Mouse (Mus musculus) stomach, postnatal 0 days (tissue): Measurements from ENCODE around the gene Lrig3. TPM values are rescaled to one million over a fixed set of nuclear protein-coding genes. Genes with fewer than 3 reads are reported as not detected.

ENCODE experiments used
- ATAC-seq: fragments of 200-750 bp; cut with Nextera tagmentation; 2 replicates; pipeline ENCODE4 v1.8.0; 2017; ENCODE audit not compliant: low FRiP score, low TSS enrichment
- DNase-seq: peaks from one replicate; pipeline ENCODE4 v3.0.0-alpha.2; 2016; ENCODE audit warnings: low spot score
- H3K27ac ChIP-seq: fragments of 300-500 bp; sonication (generic); replicated peaks from 2 replicates; pipeline ENCODE4 v1.5.1; 2014; ENCODE audit warnings: mild to moderate bottlenecking, control low read depth
- H3K27me3 ChIP-seq: fragments of 300-500 bp; sonication (generic); 2 replicates; pipeline ENCODE4 v1.6.1; 2014; ENCODE audit warnings: low read length; ENCODE audit not compliant: control insufficient read depth, insufficient read depth
- H3K36me3 ChIP-seq: fragments of 300-500 bp; sonication (generic); 2 replicates; pipeline ENCODE4 v1.6.1; 2014; ENCODE audit warnings: low read length, mixed read lengths; ENCODE audit not compliant: control insufficient read depth, insufficient read depth
- H3K4me1 ChIP-seq: fragments of 300-500 bp; sonication (generic); replicated peaks from 2 replicates; pipeline ENCODE4 v1.6.1; 2014; ENCODE audit warnings: antibody characterized with exemption; ENCODE audit not compliant: control insufficient read depth, insufficient read depth
- H3K4me2 ChIP-seq: fragments of 300-500 bp; sonication (generic); replicated peaks from 2 replicates; pipeline ENCODE4 v1.6.1; 2014; ENCODE audit warnings: low read depth, mild to moderate bottlenecking, control low read depth, moderate library complexity
- H3K4me3 ChIP-seq: fragments of 300-500 bp; sonication (generic); 2 replicates; pipeline ENCODE4 v1.5.1; 2014; ENCODE audit warnings: low read depth, low read length, control low read depth
- H3K9ac ChIP-seq: fragments of 300-500 bp; sonication (generic); 2 replicates; pipeline ENCODE4 v1.6.1; 2014; ENCODE audit warnings: mild to moderate bottlenecking, low read length, control low read depth, mixed read lengths
- H3K9me3 ChIP-seq: fragments of 300-500 bp; sonication (generic); 2 replicates; pipeline ENCODE4 v1.6.1; 2016; ENCODE audit warnings: low read length; ENCODE audit not compliant: control insufficient read depth
- CTCF ChIP-seq: IDR thresholded peaks from 2 replicates; pipeline ENCODE4 v1.5.1; 2016; ENCODE audit warnings: antibody characterized with exemption, low read depth, mild to moderate bottlenecking, moderate library complexity
- EP300 ChIP-seq: optimal IDR thresholded peaks from 2 replicates; pipeline ENCODE3; 2016; ENCODE audit warnings: antibody characterized with exemption
- WGBS: fragments of 180-500 bp; shearing (Covaris S2); extraction: QIAGEN DNeasy Blood & Tissue Kit; methylation state at CpG from one replicate; pipeline ENCODE4 v1.1.7; 2014; 5-methylcytosine and 5-hydroxymethylcytosine counted together
- polyA plus RNA-seq: library from polyadenylated mRNA; unstranded; fragments of >200 nt; fragmentation: Nextera tagmentation; extraction: Ambion mirVana; gene quantifications from 2 replicates; pipeline ENCODE4 v1.2.1, GENCODE M21; 2015

The Lrig3 gene
- polyA plus RNA-seq, 1 experiment from 2014 or later: 11.6 TPM

DNA sequence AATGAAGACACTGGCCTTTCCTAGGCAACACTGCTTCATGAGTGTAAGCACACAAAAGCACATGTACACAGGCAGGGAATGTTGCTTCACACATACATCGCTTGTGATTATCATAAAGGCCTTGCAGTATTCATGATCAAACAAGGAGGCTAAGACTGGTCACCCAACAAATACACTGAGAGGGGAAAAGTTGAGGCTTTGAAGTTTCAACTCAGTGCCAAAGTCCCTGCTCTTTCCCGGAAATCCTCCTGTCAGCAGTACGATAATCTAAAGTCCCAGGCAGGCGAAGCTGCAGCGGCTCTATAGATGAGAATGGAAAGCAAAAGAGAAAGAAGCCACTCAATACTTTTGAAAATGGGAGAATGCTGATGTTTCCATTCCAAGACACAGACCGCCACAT is 32.6 kb upstream of the Lrig3 start:
- Histone ChIP-seq H3K4me1 (peaks cover 3% of the 10 kb centered on the region; the same call in 1 of the 2 replicates), H3K27ac (no peak overlapping the region), H3K9me3 (no peaks in the 10 kb centered on the region), H3K27me3 (no peaks in the 10 kb centered on the region), H3K9ac (no peak overlapping the region), H3K4me3 (no peak overlapping the region), H3K36me3 (no peaks in the 10 kb centered on the region), H3K4me2 (no peak overlapping the region)
- TF ChIP-seq CTCF (no peak), EP300 (no peak)
- DNase-seq: no peak
- WGBS: 67% methylated on average over 6 of the region's 6 CpGs
- 0 out of 2 replicates have a peak, but pooled peaks have one; percentile 21 for ATAC-seq

GRCm38 (mm10) chr10:125934095-125934494 is 31.9 kb upstream of the Lrig3 start:
- H3K27me3 ChIP-seq: no peaks in the 10 kb centered on the region
- no peak overlapping the region for H3K9ac ChIP-seq
- ATAC-seq: no peak
- TF ChIP-seq CTCF: no peak
- no peak for TF ChIP-seq EP300
- no peaks in the 10 kb centered on the region for H3K9me3 ChIP-seq
- WGBS: 73% methylated on average over 3 of the region's 3 CpGs
- H3K4me1 ChIP-seq: peaks cover 5% of the 10 kb centered on the region
- no peaks in the 10 kb centered on the region for H3K36me3 ChIP-seq
- no peak overlapping the region for H3K4me3 ChIP-seq
- H3K4me2 ChIP-seq: no peak overlapping the region
- no peak overlapping the region for H3K27ac ChIP-seq
- DNase-seq: no peak

DNA sequence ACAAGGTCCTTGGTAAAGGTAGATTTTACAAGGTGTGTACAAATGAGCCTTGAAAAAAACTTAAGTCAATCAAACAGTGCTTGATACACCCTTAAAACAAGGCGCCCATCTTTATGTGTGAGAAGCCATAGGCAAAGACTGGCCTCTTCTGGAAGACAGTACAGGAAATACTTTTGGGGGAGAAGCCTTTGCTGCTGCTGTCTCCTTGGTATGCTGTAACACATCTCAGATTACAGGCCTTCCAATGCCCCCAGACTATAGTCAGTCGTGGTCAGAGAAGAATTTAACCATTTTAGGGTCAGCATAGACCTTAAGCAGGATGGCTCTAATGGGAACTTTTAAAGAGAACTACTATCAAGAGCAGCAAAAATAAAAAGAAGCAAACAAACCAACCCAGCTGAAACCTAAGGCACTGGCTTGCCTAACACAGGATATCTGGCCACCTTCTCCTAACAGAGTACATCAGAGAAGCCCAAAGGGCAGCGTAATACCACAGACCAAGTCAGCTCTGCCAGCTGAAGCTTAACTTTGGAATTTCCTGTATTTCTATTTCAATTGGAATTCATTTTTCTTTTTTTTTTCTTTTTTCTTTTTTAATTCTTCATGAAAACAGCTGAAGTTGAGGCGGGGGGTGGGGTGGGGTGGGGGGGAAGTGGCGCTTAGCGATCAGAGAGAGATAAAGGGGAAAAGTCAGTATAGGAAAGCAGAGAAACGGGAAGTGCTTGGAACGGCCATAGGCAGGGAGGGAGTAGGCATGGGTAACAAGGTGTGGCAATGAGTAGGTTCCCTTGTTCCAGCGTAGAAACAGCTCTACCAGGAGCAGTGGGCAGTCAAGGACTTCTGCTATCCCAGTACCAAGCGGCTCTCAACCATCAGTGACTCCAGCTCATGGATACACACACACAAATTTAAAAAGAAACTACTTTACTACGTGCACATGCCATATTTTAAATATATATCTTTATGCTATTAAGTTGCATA is 28.2 kb upstream of the Lrig3 start:
- no peaks in the 10 kb centered on the region for H3K36me3 ChIP-seq
- no peak overlapping the region for H3K9ac ChIP-seq
- no peaks in the 10 kb centered on the region for H3K9me3 ChIP-seq
- peak overlapping the region; percentile 49; the same call in 1 of the 2 replicates for H3K27ac ChIP-seq
- DNase-seq (peak; percentile 24), ATAC-seq (peak; percentile 85)
- H3K4me3 ChIP-seq: no peak overlapping the region; the same call in 1 of the 2 replicates
- peaks cover 8% of the 10 kb centered on the region for H3K4me1 ChIP-seq
- WGBS: 37% methylated on average over 11 of the region's 11 CpGs
- peak overlapping the region; percentile 40 for H3K4me2 ChIP-seq
- TF ChIP-seq EP300 (no peak), CTCF (peak; percentile 14; the same call in 1 of the 2 replicates)
- no peaks in the 10 kb centered on the region for H3K27me3 ChIP-seq

DNA sequence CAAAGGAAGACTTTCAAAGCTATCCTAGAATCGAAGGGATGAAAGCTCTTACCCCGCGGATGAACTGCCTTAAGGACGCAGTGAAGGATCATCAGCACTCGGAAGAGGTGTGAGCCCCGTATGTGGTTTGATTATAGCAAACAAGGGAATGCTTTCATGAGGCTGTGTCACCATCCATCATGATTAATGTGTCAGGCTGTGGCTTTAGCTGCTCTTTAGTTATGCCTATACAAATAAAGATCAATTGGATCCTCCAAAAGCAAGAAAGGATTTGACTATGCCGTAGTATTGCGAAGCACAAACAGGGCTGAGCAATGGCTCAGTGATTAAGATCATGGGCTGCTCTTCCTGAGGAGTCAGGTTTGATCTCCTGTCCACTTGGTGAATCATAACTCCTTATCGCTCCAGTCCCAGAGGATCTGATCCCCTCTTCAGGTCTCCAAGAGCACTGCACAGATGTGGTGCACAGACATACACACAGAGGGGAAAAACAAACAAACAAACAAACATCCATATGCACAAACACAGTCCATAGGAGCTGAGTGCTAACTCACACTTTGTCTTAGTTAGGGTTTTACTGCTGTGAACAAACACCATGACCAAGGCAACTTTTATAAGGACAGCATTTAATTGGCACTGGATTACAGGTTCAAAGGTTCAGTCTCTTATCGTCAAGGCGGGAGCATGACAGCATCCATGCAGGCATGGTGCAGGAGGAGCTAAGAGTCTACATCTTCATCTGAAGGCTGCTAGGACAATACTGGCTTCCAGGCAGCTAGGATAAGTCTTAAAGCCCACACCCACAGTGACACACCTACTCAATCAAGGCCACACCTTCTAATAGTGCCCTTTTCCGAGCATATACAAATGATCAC is 27.2 kb upstream of the Lrig3 start:
- DNase-seq: no peak
- no peak overlapping the region for H3K9ac ChIP-seq
- peak; percentile 71; the same call in 1 of the 2 replicates for ATAC-seq
- H3K4me1 ChIP-seq: peaks cover 8% of the 10 kb centered on the region
- TF ChIP-seq CTCF: no peak
- TF ChIP-seq EP300: no peak
- H3K27me3 ChIP-seq: no peaks in the 10 kb centered on the region
- peak overlapping the region; percentile 40 for H3K4me2 ChIP-seq
- H3K27ac ChIP-seq: 0 out of 2 replicates have a peak overlapping the region, but pooled peaks have one; percentile 49
- H3K36me3 ChIP-seq: no peaks in the 10 kb centered on the region
- 44% methylated on average over 12 of the region's 12 CpGs for WGBS
- H3K9me3 ChIP-seq: no peaks in the 10 kb centered on the region
- no peak overlapping the region; the same call in 1 of the 2 replicates for H3K4me3 ChIP-seq

DNA sequence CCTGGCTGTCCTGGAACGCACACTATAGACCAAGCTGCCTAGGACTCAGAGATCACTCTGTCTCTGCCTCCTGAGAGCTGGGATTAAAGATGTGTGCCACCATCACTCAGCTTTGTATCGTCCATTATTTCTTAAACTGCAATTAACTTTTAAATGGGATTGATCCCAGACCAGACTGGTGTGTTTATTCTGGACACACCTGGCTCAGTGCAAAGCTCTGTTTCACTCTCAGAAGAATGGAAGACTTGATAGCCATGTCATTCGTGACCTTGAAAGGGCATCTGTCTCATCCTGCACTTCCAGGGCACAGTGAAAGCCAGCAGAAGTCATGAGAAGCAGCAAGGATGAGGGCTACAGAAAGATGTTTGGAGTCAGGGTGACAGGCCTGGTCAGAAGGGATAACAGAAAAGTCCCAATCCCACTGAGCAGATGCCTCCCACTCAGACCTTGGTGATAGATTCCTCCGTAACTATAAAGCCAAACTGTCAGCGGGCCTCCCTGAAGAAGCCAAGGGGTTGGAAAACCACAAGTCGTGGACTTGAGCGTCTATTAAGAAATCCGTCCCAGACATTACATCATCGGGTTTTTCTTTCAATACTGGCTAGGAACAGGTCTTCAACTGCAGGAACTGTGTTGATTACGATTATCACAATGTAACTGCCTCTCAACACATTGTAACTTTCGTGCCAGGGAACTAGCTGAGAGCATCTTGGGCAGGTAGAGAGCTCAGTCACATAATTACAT is 25.5 kb upstream of the Lrig3 start:
- Histone ChIP-seq H3K27ac (no peak overlapping the region), H3K36me3 (no peaks in the 10 kb centered on the region), H3K4me2 (no peak overlapping the region), H3K9me3 (no peaks in the 10 kb centered on the region), H3K4me3 (no peak overlapping the region), H3K4me1 (peaks cover 8% of the 10 kb centered on the region), H3K27me3 (no peaks in the 10 kb centered on the region), H3K9ac (no peak overlapping the region)
- WGBS: 66% methylated on average over 11 of the region's 11 CpGs
- TF ChIP-seq CTCF (no peak), EP300 (no peak)
- DNase-seq (no peak), ATAC-seq (no peak)
